Mouse (Mus musculus) megakaryocyte, embryonic 14.5 days (primary cell): ENCODE measurements around the gene Mindy4.

Experiments used
- FLI1 ChIP-seq: IDR thresholded peaks from 2 replicates; pipeline ENCODE4 v1.6.1; 2012; ENCODE audit warnings: low read length, inconsistent platforms, mixed read lengths
- GATA1 ChIP-seq: IDR thresholded peaks from 3 replicates; pipeline ENCODE4 v1.6.1; 2012; ENCODE audit warnings: mixed read lengths, low read length, inconsistent platforms, borderline replicate concordance

DNA sequence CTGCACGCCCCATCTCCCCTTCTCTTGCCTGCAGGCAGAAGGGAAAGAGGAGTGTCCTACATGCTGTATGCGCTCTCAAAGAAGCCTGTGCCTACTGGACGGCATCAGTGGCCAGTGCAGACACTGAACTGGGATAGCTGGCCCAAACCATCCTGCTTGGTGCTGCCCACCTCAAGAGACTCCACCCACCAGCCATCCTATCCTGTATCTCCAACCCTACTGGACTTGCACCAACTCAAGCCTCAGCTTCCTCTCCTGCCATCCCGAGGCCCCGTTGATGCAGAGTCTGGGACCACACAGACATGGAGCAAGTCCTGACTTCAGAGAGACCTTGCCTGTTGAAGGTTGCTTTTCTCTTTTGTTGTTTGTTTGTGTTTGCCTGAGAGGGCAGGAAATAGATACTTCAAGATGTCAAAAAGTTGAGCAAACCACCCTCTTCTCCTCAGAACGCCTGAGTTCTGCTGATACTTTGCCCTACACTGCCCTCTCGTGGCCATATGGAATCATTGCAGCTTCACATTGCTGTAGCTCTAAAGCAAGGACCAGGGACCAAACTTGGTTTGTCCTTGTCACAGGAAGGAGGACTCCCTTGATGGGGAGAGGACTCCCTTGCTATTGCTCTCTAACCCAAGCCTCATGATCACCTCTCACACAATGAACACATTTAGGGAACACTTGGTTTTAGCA is 36.3 kb upstream of the Mindy4 start:
- TF ChIP-seq GATA1 (no peak), FLI1 (no peak)
